Mouse (Mus musculus) CH12.LX (cell line): ENCODE results near the gene Gdap1l1.

Experiments used
- CTCF ChIP-seq, 2 experiments: IDR thresholded peaks in 1 of 2; conservative IDR thresholded peaks in 1 of 2; 2 replicates each; pipeline ENCODE4 v1.5.1; 2011 to 2012; ENCODE audit warnings: low read depth in 2 of 2, low read length in 2 of 2, improper control_type of control experiment in 1 of 2, inconsistent platforms in 1 of 2, mild to moderate bottlenecking in 1 of 2, moderate library complexity in 1 of 2
- RCOR1 ChIP-seq: conservative IDR thresholded peaks from 2 replicates; pipeline ENCODE4 v1.6.1; 2012; ENCODE audit warnings: low read depth, mild to moderate bottlenecking, inconsistent platforms, low read length, improper control_type of control experiment
- TBP ChIP-seq: conservative IDR thresholded peaks from 2 replicates; pipeline ENCODE4 v1.6.1; 2011; ENCODE audit warnings: low read depth, low read length, improper control_type of control experiment

GRCm38 (mm10) chr2:163418841-163419345 lies 19.4 kb upstream of the Gdap1l1 start:
- TF ChIP-seq CTCF (conservative IDR thresholded peaks at IDR 0.05 in 1 of 2, IDR thresholded peaks at IDR 0.05 in 1 of 2; ENCODE audit: low read depth in 2 of 2, low read length in 2 of 2) (no peak), RCOR1 (no peak), TBP (no peak)
